Mouse (Mus musculus): ENCODE measurements at regions not wholly inside any gene's neighbourhood (a gene's known extent, or its start where the extent isn't known, plus 50 kb on each side); places are given as distances from the start of the nearest gene placed in this dataset.

- no peak for TF ChIP-seq POLR2A (IDR thresholded peaks at IDR 0.05; ENCODE audit: insufficient read depth, low read depth, low read length)
- TF ChIP-seq CTCF (IDR thresholded peaks at IDR 0.05; ENCODE audit: insufficient read depth, low read depth, low read length): no peak
Measured at GRCm38 (mm10) chr10:95753396-95753905, 80.2 kb upstream of the Anapc15-ps start.
